Mouse (Mus musculus): ENCODE measurements around the gene Eral1.
"Not testable (repeated sequence)": the region's sequence is repeated elsewhere in the genome, so short reads cannot be mapped to it uniquely, and the experiment has no call there.

Gene Eral1

DNA sequence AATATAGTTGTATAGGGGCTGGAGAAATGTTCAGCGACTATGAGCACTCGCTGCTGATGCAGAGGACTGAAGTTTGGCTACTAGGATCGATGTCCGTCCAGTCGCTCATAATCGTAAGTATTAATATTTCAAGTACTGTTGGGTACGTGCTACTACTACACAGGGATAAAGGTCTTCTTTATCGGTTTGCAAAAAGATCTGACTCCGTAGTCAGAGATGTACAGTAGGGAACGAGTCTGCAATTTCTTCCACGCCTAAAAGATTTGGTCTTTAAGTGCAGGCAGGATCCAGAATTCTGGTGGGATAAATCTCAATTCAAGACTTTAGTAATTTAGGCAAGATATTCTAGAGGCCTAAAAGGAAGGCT lies 13.9 kb upstream of the Eral1 start:
- DNase-seq (ENCODE audit: extremely low spot score, low read depth, low spot score), result no peak

DNA sequence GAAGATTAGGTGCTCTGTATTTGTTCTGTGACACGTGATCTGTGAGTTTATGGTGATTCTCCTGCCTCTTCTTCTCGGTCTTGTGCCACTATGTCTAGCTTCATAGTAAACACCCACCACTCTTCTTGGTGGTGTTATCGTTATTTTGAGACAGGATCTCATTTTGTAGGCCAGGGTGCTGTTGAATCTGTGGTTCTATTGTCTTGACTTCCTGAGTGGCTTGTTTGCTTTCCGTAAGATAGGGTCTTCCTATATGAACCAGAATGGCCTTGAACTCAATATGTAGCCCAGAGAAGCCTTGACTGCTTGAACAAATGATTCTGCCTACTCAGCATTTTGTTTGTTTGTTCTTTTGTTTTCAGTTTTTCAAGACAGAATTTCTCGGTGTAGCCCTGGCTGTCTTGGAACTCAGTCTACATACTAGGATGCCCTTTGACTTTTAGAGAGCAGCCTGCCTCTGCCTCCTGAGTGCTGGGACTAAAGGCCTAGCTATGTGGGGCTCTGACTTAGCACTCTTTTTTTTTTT lies 7.6 kb upstream of the Eral1 start:
- no peak for DNase-seq (ENCODE audit: extremely low spot score, low read depth, low spot score)

GRCm38 (mm10) chr11:78086925-78087479 lies 6.8 kb upstream of the Eral1 start:
- DNase-seq (ENCODE audit: extremely low spot score, low read depth, low spot score), result no peak

GRCm38 (mm10) chr11:78083595-78083994 lies 3.4 kb upstream of the Eral1 start:
- no peak for DNase-seq (ENCODE audit: extremely low spot score, low read depth, low spot score)

DNA sequence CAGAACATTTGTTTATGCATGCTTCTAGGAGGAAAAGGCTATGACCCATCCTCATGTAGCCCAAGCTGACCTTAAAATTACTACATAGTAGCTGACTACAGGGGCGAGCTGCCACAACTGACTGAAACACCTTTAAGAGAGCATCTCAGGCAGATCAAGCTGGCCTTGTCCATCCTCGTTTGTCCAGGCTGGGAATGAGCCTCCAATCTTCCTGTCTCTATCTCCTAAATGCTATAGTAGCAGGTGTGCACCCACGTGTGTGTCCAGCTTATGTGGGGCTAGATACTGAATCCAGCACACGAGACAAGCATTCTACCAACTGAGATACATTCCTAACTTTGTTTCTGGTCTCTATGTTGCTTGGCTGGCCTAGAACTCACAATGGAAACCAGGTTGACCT lies 5.5 kb downstream of the Eral1 start:
- DNase-seq (ENCODE audit: extremely low spot score, low read depth, low spot score), result no peak

DNA sequence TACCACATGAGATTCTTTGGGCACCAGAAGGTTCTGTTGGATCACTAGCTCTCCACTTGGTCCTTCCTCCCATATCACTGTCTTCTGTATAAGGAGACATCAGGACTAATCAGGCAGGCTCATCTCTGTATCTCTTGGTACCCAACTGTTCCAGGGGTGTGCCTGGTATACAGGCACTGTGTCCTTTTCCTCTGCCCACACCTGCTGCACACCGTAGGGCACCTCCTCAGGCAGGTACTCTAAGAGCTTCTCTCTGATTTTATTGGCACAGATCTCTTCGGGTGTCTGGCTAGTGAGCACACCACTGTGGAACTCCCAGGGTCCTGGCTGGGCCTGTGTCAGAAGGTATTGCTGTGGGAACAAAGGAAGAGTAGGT lies 5.9 kb downstream of the Eral1 start:
- DNase-seq (ENCODE audit: extremely low spot score, low read depth, low spot score), result no peak

- no peak for DNase-seq (ENCODE audit: extremely low spot score, low read depth, low spot score)
Observed at GRCm38 (mm10) chr11:78073577-78074276, 6.5 kb downstream of the Eral1 start.

GRCm38 (mm10) chr11:78072425-78073130 lies 7.6 kb downstream of the Eral1 start:
- no peak for DNase-seq (ENCODE audit: extremely low spot score, low read depth, low spot score)

GRCm38 (mm10) chr11:78071938-78072337 lies 8.2 kb downstream of the Eral1 start:
- no peak for DNase-seq (ENCODE audit: extremely low spot score, low read depth, low spot score)

DNA sequence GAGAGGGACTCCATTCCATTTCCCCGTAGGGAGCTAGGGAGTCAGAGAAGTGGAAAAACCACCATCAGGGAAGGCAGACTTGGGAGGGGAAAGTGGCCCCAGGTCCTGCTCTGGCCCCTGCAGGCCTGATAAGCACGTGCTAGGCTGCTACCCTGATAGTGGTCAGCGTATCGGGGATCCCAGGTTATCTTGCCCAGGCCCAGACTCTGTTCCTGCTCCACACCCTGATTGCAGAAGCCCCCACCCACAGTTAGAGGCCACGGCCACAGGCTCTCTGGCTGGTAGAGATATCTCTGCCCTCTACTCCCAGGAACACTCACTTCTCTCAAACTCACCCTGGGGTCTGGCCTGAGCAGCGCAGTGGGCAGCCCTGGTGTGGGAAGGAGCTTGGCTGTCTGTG lies 10.5 kb downstream of the Eral1 start:
- no peak for DNase-seq (ENCODE audit: extremely low spot score, low read depth, low spot score)

GRCm38 (mm10) chr11:78069130-78069529 lies 11.1 kb downstream of the Eral1 start:
- DNase-seq (ENCODE audit: extremely low spot score, low read depth, low spot score), result no peak

DNA sequence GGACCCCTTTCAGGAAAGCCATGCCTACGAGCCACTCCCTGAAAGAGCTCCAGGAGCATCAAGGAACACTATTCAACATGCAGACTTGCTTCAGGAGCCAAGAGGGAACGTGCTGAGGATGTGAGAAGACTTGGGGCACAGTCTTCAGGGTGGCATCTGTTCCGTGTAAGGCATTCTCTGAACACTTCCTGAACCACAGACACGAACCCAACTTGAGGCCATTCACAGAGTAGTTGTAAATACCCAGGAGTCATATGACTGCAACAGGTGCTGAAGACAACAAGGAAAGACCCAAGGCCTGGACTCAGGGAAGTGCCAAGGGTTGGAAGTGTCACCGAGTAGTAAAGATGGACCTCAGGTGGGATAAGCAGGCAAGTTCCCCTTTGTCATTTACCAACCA lies 12.6 kb downstream of the Eral1 start:
- DNase-seq (ENCODE audit: extremely low spot score, low read depth, low spot score), result no peak

GRCm38 (mm10) chr11:78066641-78067040 lies 13.5 kb downstream of the Eral1 start:
- no peak for DNase-seq (ENCODE audit: extremely low spot score, low read depth, low spot score)

GRCm38 (mm10) chr11:78065906-78066305 lies 14.3 kb downstream of the Eral1 start:
- DNase-seq (ENCODE audit: extremely low spot score, low read depth, low spot score), result no peak

GRCm38 (mm10) chr11:78062563-78062962 lies 17.6 kb downstream of the Eral1 start:
- DNase-seq (ENCODE audit: extremely low spot score, low read depth, low spot score), result no peak

DNA sequence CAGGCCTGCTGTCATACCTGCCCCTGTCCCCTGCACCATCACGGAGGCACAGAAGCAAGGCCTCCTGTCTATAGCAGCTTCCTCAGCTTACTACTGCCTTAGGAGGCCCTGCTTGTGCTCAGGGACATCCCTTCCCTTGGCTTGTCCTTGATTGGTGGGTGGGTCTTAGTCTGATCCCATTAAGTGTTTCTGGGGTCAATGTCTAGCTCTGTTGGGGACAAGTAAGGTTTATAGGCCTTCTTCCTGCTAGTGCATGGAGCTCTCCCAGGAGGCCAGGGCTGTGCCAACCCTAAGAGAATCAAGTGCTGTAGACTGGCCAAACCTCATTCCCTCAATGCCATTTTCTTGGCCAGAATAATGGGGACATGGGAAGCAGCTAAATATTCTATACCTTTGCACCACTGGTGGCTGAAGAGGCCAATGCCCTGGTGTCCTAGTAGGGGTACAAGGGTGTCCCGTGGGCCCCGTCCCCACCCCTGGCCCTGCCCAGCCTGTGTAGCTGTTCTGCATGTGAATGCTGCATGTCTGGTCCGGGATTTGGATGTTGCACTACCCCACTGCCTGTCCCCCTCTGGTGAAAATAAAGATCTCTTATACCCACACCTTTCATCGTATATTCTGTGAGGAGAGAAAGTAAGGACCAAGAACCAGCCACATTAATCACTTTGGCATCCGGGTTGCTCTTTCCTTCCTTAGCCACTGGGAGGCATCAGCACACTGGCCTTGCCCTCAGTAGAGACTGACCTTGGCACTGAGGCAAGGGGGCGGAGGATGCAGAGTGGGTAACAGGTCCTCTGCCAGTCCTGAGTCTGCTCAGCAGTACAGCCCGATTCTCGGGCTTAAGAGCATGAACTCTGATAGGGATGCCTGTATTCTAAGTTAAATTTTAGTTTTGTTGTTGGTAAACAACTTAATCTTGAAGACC lies 20.1 kb downstream of the Eral1 start:
- no peak for DNase-seq (ENCODE audit: extremely low spot score, low read depth, low spot score)

DNA sequence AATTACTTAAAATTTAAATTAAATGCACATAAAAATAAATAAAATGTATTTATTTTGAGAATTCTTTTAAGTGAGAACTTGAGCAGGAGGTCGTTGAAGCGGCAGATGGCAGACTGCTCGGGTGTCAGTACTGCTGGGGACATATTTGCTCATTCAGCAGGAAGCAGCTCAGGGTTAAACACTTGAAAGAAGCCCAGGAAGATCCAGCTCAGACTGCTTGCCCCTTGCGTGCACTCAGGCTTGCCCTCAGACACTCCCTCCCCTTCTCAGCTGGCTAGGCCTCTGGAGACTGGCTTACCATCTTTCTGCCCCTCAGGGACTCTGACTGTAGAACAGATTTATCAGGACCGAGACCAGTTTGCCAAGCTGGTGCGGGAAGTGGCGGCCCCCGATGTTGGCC lies 23.2 kb downstream of the Eral1 start:
- DNase-seq (ENCODE audit: extremely low spot score, low read depth, low spot score), result no peak

GRCm38 (mm10) chr11:78053078-78053477 lies 27.1 kb downstream of the Eral1 start:
- DNase-seq (ENCODE audit: extremely low spot score, low read depth, low spot score), result no peak

DNA sequence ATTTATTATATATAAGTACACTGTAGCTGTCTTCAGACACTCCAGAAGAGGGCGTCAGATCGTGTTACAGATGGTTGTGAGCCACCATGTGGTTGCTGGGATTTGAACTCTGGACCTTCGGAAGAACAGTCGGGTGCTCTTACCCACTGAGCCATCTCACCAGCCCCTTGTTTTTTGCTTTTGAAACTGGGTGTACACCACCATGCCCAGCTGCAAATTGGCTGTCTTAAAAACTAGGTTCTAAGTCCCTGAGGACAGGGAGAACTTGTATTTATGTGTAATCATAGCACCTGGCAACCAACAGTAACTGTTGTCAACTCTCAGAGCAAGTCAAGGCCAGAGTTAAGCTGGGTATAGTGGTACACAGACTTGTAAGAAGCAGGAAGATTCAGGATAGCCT lies 31.5 kb downstream of the Eral1 start:
- DNase-seq (ENCODE audit: extremely low spot score, low read depth, low spot score), result not testable (repeated sequence)

DNA sequence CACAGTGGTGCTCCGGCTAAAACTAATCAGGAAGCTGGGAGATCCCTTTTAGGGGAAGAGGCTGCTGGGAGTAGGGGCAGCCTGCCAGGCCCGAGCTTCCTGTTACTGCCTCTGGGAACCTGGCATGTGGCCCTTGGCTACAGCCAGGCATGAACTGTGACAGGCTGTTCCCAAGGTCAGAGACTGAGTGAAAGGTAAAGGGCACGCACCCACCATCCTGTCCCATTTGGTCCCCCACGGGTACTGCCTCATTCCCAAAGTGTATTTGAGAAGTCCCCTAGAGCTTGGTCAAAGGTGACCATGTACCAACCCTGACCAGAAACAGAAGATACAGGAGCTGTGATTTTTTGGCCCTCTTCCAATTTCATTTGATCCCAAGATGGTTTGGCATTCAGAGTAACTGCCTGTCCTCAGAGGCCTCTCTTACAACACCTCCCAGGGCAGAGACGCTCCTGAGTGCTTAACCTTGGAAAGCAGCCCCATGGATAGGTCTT lies 35.4 kb downstream of the Eral1 start:
- DNase-seq (ENCODE audit: extremely low spot score, low read depth, low spot score), result no peak

DNA sequence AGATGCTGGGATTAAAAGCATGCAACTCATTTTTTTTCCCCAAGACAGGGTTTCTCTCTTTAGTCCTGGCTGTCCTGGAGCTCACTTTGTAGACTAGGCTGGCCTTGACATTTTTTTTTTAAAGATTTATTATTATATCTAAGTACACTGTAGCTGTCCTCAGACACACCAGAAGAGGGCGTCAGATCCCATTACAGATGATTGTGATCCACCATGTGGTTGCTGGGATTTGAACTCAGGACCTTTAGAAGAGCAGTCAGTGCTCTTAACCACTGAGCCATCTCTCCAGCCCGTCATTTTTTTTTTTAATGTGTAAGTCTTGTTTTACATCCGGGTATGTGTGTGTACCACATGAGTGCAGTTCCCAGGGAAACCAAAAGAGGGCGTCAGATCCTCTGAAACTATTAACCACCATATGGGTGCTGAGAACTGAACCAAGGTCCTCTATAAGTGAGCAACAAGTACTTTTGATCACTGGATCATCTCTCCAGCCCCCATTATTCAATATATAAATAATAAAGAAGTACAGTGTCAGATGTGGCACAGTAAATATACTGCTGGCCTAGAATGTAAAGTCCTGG lies 37.8 kb downstream of the Eral1 start:
- not testable (repeated sequence) for DNase-seq (ENCODE audit: extremely low spot score, low read depth, low spot score)
